Mouse (Mus musculus) CD4-positive, CD25-positive, alpha-beta regulatory T cell, adult 2 months (primary cell): ENCODE measurements around the gene Smpd3.
"Not testable (repeated sequence)": the region's sequence is repeated elsewhere in the genome, so short reads cannot be mapped to it uniquely, and the experiment has no call there.

ENCODE experiments used
- DNase-seq: peaks from one replicate; pipeline ENCODE4 v3.0.0-alpha.2; 2012; ENCODE audit warnings: low read depth, low spot score

The Smpd3 gene

DNA sequence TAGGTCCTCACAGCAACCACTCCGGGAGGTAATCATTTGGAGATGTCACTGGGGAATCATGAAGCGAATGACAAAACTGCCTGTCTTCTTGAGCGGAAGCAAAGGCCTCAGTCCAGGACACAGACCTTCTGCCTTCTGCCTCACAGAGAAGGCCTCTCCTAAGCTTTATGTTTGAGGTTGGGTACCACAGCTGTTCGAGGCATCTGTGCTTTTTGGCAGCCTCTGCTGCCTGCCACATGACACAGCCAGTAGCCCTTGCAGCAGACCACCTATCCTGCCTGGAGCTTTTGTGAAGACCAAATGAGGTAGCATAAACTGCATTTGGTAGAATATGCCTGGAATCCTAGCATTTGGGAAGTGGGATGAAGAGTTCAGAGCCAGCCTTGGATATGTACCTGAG, 11.2 kb downstream of the Smpd3 start:
- DNase-seq = no peak

DNA sequence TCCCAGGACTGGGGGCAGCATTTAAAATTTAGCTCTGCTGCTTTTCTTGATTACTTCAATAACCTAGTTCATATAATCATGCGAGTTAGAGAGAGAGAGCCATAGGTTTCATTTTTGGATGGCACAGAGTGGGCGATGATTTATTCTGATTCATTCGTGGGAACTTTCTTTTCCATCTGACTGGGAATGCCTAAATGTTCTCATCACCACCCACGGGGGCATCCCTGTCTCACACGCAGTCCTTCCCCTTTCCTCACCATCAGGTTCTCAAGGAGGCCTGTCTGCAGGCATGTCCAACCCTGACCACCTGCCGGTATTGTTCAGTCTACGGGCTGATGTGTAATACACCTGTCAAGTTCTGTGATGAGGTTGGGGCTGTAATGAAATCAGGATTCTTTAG, 16.4 kb downstream of the Smpd3 start:
- DNase-seq = no peak

GRCm38 (mm10) chr8:106320002-106320401, 17.8 kb downstream of the Smpd3 start:
- DNase-seq = no peak

DNA sequence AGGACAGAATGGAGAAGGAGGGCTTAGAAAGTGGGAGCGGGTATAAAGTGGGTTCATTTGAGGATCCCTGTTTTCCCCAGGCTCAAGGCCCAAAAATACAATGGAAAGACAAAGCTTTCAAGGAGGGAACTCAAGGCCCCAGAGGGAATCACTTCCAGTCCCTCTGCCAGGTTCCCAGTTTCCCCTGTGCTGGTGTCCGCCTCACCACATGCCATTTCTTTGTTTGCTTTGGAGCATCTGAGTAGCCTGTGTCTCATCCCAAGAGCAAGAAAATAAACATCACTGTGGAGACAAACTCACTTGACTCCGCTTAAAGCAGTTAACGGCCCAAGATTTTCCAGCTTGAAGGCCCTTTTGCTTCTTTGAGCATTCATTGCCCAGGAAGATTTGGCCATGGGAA, 20.7 kb downstream of the Smpd3 start:
- no peak for DNase-seq

DNA sequence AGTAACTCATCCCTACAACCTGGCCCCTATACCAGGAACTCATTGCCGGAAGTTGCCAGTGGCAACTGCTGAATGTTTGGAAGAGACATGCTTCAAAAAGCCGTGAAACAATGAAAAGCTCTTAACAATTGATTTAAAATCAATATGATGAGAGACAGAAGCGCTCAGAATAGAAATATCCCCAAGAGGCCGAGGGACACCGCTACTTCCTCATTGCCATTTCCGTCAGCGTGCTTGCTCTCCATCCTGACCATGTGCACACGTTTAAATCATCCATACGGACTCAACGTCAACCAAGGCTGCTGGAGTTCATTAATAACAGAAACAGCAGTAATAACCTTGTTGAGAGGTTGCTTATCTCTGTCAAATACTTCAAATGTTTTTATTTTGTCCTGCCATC, 21.3 kb downstream of the Smpd3 start:
- no peak for DNase-seq

- no peak for DNase-seq
Observed at GRCm38 (mm10) chr8:106315402-106316187, 22.2 kb downstream of the Smpd3 start.

DNA sequence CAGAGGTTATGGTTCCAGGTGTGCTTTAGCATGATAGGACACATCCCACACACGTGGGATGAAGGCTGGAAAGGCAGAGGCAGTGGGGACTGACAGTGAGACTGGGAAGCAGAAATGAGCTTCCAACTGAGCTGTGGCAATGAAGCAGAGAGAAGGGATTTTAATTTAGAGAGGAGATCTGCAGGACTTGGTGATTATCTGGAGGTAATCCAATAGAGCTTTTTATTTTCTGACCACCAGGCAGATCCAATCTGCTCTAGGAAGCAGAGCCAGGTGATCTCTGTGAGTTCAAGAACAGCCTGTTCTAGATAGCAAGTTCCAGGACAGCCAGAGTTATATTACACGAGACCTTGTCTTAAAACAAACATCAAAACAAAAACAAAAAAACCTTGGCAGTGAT, 24.0 kb downstream of the Smpd3 start:
- DNase-seq = no peak

DNA sequence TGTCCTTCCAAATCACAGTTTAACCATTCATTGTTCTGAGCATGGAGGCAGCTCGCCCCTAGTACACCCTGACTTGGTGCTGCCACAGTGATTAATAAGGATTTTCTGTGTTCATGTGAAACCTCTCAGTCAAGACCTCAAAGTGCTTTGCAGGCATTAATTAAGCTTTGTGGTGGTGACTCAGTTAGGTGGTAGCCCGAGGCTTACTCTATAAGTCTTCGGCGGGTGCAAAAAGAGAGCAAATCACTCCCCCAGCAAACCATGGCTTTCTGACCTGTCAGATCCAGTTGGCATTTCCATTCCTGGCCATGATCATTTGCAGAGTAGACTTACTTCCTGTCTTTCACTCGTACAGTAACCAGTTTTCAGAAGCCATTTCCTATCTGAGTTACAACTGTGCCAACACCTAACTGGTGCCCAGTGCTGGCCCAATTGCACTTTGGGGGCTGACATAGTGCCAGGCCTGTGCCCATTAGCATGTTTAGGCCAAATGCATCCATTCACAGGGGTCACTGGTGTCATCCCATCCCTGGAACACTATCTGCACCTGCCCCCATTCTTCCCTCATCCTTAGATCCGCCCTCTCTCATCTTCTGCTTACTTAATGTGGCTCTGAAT, 24.6 kb downstream of the Smpd3 start:
- DNase-seq = no peak

GRCm38 (mm10) chr8:106311967-106312366, 25.8 kb downstream of the Smpd3 start:
- DNase-seq = no peak

DNA sequence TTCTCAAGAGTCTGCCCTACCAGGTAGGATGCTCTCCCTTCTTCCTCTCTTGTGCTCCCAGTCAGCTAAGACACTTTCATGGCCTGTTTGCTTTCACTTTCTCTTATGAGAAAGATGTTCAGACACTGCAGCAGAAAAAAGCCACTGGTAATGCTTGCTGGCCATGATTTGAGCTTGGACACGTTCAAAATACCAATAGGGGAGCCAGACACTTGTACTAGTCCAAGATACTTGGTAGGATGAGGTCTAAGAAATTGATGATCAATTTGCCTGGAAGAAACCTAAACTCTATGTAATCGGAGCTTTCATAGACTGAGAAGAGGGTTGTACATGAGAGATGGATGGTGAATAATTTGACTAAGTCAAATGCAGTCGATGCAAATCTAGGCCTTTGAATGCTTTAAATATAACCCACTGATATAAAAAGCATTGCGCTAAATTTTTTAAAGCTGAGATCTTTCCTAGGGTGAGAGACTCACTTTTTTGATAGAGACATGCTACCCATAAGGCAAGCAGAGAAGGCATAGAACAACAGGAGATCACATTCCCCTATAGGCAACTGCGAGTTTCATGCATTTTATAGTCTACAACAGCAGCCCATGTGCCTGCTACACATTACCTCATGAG, 27.6 kb downstream of the Smpd3 start:
- peak; percentile 2 for DNase-seq

DNA sequence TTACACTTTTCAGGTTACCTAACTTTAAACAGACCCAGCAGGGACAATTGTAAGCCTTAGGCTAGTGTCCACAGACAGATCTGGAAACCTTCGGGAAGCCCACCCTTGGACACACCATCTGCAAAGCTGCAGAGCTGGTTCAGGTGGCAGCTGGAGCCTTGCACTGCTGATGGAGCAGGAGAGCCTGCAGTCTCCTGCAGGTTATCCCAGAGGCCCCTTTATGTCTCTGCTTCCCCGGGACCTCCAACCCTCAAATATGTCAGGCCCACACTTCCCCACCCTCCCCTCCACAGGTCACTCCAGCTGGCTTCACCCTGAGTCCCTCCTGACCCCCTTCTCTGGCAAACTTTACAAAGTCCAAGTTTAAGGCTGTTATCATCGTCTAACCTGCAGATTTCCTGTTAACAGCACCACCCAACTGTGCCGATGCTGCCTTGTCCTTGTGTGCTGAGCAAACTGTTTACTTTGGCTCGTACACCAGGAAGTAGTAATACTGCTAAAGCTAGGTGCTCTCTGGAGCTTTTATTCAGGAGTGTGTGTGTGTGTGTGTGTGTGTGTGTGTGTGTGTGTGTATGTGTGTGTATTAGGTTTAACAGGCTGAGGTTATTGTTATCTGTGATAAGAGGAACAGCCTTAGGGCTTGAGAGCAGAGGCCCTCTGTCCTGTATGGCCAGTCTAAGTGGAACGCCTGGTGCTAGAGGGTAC, 29.6 kb downstream of the Smpd3 start:
- not testable (repeated sequence) for DNase-seq

DNA sequence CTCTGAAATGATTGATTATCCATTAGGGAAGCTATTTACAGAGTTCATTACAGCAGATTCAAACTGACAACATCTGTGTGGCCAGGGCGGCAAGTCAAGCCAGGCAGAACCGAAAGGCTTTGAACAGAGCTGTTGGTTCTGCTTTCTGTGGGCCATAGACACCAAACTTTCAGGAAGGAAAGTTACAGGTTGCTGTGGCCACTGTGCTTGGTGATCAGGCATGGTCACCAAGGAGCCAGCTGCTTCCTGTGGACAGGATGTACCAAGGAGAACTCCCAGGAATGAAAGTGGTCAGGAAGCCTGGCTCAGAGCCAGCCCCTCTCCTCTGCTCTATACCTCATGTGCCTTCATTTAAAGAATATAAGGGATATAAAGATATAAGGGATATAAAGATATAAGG, 30.2 kb downstream of the Smpd3 start:
- DNase-seq = no peak

DNA sequence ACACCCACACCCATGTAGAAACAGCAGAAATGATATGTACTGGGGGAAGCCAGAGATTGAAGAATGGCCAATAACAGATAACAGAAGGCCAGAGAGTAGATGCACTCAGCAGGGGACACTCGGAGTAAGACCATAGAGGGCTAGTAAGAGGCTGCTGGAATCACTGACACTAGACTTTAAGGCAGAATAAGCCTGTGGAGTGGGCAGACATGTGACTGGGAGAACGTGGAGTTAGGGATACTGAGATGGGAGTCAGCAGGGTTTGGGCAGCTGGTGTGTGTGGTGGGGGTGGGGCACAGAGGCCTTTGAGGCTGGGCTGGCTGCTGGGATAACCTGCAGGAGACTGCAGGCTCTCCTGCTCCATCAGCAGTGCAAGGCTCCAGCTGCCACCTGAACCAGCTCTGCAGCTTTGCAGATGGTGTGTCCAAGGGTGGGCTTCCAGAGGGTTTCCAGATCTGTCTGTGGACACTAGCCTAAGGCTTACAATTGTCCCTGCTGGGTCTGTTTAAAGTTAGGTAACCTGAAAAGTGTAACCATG, 31.0 kb downstream of the Smpd3 start:
- not testable (repeated sequence) for DNase-seq

GRCm38 (mm10) chr8:106306076-106306475, 31.7 kb downstream of the Smpd3 start:
- no peak for DNase-seq

GRCm38 (mm10) chr8:106305301-106305700, 32.5 kb downstream of the Smpd3 start:
- no peak for DNase-seq

- DNase-seq = no peak
Observed at GRCm38 (mm10) chr8:106304321-106304720, 33.5 kb downstream of the Smpd3 start.

DNA sequence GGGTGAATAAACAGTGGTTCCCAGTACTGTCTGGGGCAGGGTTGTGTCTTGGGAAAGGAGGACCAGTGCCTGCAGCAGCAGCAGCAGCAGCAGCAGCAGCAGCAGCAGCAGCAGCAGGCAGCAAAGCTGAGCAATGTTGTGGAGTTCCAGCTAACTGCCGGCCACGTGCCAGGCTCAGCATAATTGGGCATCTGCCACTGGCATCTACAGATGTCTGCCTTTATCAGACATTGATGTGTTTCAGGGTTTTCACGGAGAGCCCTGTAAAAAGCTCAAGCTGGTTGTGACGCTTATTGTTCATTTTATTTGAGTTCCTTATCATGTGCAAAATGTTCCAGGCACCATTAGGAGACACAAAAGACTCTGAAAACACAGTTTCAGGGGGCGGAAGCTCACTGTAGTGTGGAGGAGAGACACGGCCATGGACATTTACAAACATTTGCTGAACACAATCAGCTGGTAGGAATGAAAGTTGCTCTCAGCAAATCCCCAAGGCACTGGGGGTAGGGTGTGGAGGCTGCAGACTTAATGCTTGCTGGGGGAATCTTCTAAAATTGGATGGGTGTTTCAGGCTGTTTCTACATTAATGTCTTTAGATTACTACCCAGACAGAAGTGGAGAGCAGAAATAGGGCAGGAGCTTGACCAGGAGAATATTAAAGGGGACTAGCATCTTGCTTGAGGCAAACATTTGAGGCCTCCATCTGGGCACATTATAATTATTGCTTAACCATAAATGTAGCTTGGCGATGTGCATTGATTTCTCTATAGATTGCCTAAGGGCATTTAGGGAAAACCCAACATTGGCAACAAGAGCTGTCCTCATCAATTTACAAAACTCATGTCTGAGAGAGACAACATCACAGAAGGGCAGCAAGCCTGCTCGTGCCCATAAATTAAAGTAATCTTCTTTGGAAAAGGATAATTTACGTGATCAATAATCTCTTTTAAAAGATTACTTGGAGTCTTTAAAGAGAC, 36.8 kb downstream of the Smpd3 start:
- no peak for DNase-seq

GRCm38 (mm10) chr8:106299686-106300085, 38.1 kb downstream of the Smpd3 start:
- no peak for DNase-seq

DNA sequence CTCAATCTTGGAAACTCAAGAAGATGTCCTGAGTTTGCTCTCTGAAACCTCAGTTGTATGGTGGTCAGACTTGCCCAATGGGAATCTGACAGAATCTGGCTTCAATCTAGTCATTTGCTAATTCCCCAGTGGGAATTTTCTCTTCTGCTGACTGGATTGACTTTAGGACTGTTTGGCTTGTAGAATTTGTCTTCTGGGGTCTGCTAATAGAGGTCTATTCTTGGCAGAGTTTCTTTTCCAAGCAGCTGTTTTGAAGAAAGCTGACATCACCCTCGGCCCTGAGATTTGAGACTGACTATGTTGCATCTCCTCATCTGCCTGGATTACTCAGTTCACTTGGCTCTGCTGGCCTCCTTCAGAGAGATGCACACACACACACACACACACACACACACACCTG, 38.9 kb downstream of the Smpd3 start:
- DNase-seq = no peak

- no peak for DNase-seq
Observed at GRCm38 (mm10) chr8:106298261-106298660, 39.5 kb downstream of the Smpd3 start.
